In the genomic region with DNA sequence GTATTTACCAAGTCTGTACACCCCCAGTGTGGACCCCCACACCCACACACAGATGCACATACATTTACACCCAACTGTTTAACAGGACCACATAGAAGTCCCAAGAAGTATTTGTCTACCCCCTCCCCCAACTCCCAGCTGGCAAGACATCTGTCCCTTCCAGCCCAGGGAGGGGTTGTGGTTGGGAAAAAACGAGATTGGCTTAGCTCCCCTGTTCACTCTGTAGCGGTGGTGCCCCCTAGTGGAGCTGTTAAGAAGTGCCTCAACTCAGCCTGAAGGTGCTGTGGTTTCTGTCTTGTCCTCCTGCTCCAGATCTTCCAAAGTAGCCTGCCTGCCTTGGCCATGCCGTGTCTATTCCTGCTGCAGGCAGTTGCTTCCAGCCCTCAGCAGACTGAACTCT, we compare ENCODE assay signal across 9 mouse cellular contexts. TPM values are rescaled to one million over a fixed set of nuclear protein-coding genes. Genes with fewer than 3 reads are reported as not detected.
DNase-seq lines count a peak whose midpoint lies in the region; ATAC-seq lines count a peak whose summit lies in the region.
"Had no signal": no experiment of that assay in that cellular context is flagged by ENCODE, and none has a peak within 500 bp of the region (broad histone marks: within the 10 kb centered on the region; RNA-seq: fewer than 3 reads in every experiment).

No protein-coding gene starts in this region.

- peak; percentile 60; the same call in 1 of the 2 replicates for ATAC-seq in embryonic facial prominence, embryonic 14.5 days (ENCODE audit: low read depth)

- no peaks in the 10 kb centered on the region for H3K9me3 ChIP-seq in embryonic facial prominence, embryonic 14.5 days (ENCODE audit: control insufficient read depth, low read length)
- H3K9me3 ChIP-seq in heart, embryonic 10.5 days: no peaks in the 10 kb centered on the region
- H3K9me3 ChIP-seq: neural tube, embryonic 13.5 days had no signal

- H3K9ac ChIP-seq in embryonic facial prominence, embryonic 14.5 days (ENCODE audit: low read depth, low read length): no peak overlapping the region
- H3K9ac ChIP-seq: neural tube, embryonic 13.5 days had no signal

- no peak overlapping the region for H3K4me3 ChIP-seq in embryonic facial prominence, embryonic 14.5 days (ENCODE audit: low read depth, low read length)
- H3K4me3 ChIP-seq in heart, embryonic 10.5 days: no peak overlapping the region
- H3K4me3 ChIP-seq: neural tube, embryonic 13.5 days had no signal

- H3K36me3 ChIP-seq in embryonic facial prominence, embryonic 14.5 days (ENCODE audit: control insufficient read depth, insufficient read depth, low read length): no peaks in the 10 kb centered on the region
- no peaks in the 10 kb centered on the region for H3K36me3 ChIP-seq in heart, embryonic 10.5 days
- H3K36me3 ChIP-seq: neural tube, embryonic 13.5 days had no signal

- no peaks in the 10 kb centered on the region for H3K27me3 ChIP-seq in embryonic facial prominence, embryonic 14.5 days (replicated peaks; ENCODE audit: control insufficient read depth, insufficient read depth, low read length)
- 0 out of 2 replicates have a peak, but pooled peaks cover 10% of the 10 kb centered on the region for H3K27me3 ChIP-seq in heart, embryonic 10.5 days (ENCODE audit: insufficient read depth, poor library complexity, severe bottlenecking)
- H3K27me3 ChIP-seq: neural tube, embryonic 13.5 days had no signal

- no peak overlapping the region for H3K4me2 ChIP-seq in embryonic facial prominence, embryonic 14.5 days (ENCODE audit: low read depth, low read length)
- H3K4me2 ChIP-seq: neural tube, embryonic 13.5 days had no signal

- peak; percentile 82 for DNase-seq in ES-CJ7 (ENCODE audit: low read depth, low spot score)
- peak; percentile 80 for DNase-seq in adrenal gland, postnatal 25 days
- DNase-seq in embryonic facial prominence, embryonic 14.5 days (ENCODE audit: low spot score): peak; percentile 80
- peak; percentile 87 for DNase-seq in heart, embryonic 10.5 days (ENCODE audit: low spot score)
- DNase-seq in layer of hippocampus, adult 9-10 months (ENCODE audit: low spot score): peak; percentile 61
- peak; percentile 93 for DNase-seq in lung, postnatal 10 days
- peak; percentile 84 for DNase-seq in right cerebral cortex, postnatal 14 days
- DNase-seq in urinary bladder, postnatal 14 days (ENCODE audit: low spot score): peak; percentile 81

- WGBS in embryonic facial prominence, embryonic 14.5 days: 4% methylated on average over 3 of the region's 3 CpGs
- 6% methylated on average over 3 of the region's 3 CpGs for WGBS in heart, embryonic 10.5 days

- H3K4me1 ChIP-seq in embryonic facial prominence, embryonic 14.5 days (ENCODE audit: control insufficient read depth, insufficient read depth, low read length): peaks cover 9% of the 10 kb centered on the region
- H3K4me1 ChIP-seq in heart, embryonic 10.5 days: peaks cover 35% of the 10 kb centered on the region

- H3K27ac ChIP-seq in embryonic facial prominence, embryonic 14.5 days (replicated peaks; ENCODE audit: low read depth, low read length): no peak overlapping the region
- H3K27ac ChIP-seq in heart, embryonic 10.5 days: 0 out of 2 replicates have a peak overlapping the region, but pooled peaks have one; percentile 16
- H3K27ac ChIP-seq: neural tube, embryonic 13.5 days had no signal

RNA-seq across cellular contexts. Expression of a gene that starts 1.0 kb away (rescaled TPM):
- not detected in 2 replicates for total RNA-seq in adrenal gland, postnatal 25 days (2021)
- 0.92 and 0.93 TPM in 2 replicates for polyA plus RNA-seq in embryonic facial prominence, embryonic 14.5 days (2014; fragmentation: Nextera tagmentation; extraction: Ambion mirVana)
- polyA plus RNA-seq in heart, embryonic 10.5 days (2016; fragmentation: Nextera tagmentation; extraction: Ambion mirVana): 0.11 and 0.21 TPM in 2 replicates
- polyA plus RNA-seq: neural tube, embryonic 13.5 days had no signal

RNA-seq across cellular contexts. Expression of a gene that starts 13.2 kb away (rescaled TPM):
- total RNA-seq in adrenal gland, postnatal 25 days (2021): 0.03 TPM in 1 of 2 replicates, not detected in the other
- 0.98 and 1.5 TPM in 2 replicates for polyA plus RNA-seq in embryonic facial prominence, embryonic 14.5 days (2014; fragmentation: Nextera tagmentation; extraction: Ambion mirVana)
- 0.20 and 0.44 TPM in 2 replicates for polyA plus RNA-seq in heart, embryonic 10.5 days (2016; fragmentation: Nextera tagmentation; extraction: Ambion mirVana)
- polyA plus RNA-seq: neural tube, embryonic 13.5 days had no signal

RNA-seq across cellular contexts. Expression of a gene that starts 21.6 kb away (rescaled TPM):
- total RNA-seq in adrenal gland, postnatal 25 days (2021): 16.4 and 17.6 TPM in 2 replicates
- 42.2 and 44.3 TPM in 2 replicates for polyA plus RNA-seq in embryonic facial prominence, embryonic 14.5 days (2014; fragmentation: Nextera tagmentation; extraction: Ambion mirVana)
- polyA plus RNA-seq in heart, embryonic 10.5 days (2016; fragmentation: Nextera tagmentation; extraction: Ambion mirVana): 58.8 and 69.1 TPM in 2 replicates

RNA-seq across cellular contexts. Expression of a gene that starts 51.8 kb away (rescaled TPM):
- 1.0 and 1.4 TPM in 2 replicates for total RNA-seq in adrenal gland, postnatal 25 days (2021)
- 3.2 and 3.7 TPM in 2 replicates for polyA plus RNA-seq in embryonic facial prominence, embryonic 14.5 days (2014; fragmentation: Nextera tagmentation; extraction: Ambion mirVana)
- polyA plus RNA-seq in heart, embryonic 10.5 days (2016; fragmentation: Nextera tagmentation; extraction: Ambion mirVana): 0.39 and 0.87 TPM in 2 replicates
